Mouse (Mus musculus) megakaryocyte-erythroid progenitor cell, adult 5-6 weeks (primary cell): ENCODE data around the gene Man1c1. TPM values are rescaled to one million over a fixed set of nuclear protein-coding genes. Genes with fewer than 3 reads are reported as not detected.

ENCODE experiments used
- ATAC-seq: replicated peaks from 2 replicates; pipeline ENCODE4 v1.8.0; 2016; ENCODE audit warnings: mild to moderate bottlenecking, inconsistent platforms; ENCODE audit not compliant: severe bottlenecking, poor library complexity, low FRiP score, low TSS enrichment
- total RNA-seq, 2 experiments: library from RNA; stranded (forward) in 1 of 2; stranded (reverse) in 1 of 2; fragments of 200-1000, 215-1000 nt in 1 of 2; fragments of >200 nt in 1 of 2; fragmentation: Nextera tagmentation in 1 of 2; gene quantifications; 2 replicates each; pipeline ENCODE4 v1.2.3; 2014 to 2017

The Man1c1 gene
- total RNA-seq, 2 experiments from 2014 or later: 0.59 TPM; not detected in 1

DNA sequence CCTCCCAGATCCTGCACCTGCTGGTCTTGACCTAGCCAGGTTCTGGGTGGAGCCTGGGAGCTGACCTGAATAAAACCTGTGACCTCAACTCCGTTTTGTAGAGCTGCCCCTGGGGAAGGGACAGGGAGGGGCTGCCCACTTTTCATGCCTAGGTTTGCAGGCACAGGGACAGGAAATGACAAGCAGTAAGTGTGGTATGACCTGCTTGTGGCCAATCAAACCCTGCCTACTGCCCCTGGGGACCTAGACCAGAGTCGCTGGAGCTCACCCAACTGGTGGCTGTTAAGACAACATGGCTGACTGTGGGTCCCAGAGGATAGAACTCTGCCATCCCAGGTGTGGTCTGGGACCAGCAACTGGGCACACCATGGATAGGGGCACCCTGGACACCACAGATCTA, 51.9 kb downstream of the Man1c1 start:
- no peak for ATAC-seq

GRCm38 (mm10) chr4:134651358-134651757, 52.7 kb downstream of the Man1c1 start:
- ATAC-seq: no peak

DNA sequence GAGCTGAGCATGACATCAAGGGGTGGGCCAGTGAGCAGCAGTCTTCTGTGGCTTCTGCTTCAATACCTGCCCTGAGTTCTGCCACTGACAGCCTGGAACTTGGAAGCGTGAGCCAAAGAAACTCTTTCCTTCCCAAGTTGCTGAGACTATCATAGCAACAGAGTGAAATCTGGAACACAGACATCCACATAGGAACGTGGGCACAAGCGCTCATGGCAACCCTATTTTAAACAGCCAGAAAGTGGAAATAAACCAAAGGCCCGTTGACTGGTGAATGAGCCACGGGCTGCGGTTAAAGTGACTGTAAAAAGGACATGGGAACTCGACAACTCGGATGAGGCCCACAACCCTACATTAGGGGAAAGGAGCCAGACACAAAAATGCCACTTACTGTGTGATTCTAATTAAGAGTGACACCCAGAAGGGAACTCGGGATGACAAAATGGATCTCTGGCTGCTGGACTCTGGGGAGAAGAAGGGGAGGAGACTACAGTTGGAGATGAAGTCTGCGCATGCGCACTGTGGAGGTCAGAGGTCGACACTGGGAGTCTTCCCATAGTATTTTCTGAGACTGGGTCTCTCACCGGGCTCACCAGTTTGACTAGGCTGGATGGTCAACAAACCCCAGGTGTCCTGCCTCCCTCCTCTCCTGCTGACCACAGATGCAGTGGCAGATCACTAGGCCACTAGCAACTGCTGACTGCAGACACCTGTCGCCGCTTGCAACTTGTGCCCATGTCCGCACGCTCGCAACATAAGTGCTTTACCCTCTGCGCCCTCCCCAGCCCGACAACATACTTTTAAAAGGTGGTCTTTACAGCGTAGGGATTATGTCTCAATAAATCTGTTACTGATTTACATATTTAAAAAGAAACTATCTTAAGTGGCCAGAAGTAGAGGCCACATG, 58.8 kb downstream of the Man1c1 start:
- no peak for ATAC-seq

- ATAC-seq: no peak
These were observed 59.7 kb downstream of the Man1c1 start for GRCm38 (mm10) chr4:134644410-134644809.

DNA sequence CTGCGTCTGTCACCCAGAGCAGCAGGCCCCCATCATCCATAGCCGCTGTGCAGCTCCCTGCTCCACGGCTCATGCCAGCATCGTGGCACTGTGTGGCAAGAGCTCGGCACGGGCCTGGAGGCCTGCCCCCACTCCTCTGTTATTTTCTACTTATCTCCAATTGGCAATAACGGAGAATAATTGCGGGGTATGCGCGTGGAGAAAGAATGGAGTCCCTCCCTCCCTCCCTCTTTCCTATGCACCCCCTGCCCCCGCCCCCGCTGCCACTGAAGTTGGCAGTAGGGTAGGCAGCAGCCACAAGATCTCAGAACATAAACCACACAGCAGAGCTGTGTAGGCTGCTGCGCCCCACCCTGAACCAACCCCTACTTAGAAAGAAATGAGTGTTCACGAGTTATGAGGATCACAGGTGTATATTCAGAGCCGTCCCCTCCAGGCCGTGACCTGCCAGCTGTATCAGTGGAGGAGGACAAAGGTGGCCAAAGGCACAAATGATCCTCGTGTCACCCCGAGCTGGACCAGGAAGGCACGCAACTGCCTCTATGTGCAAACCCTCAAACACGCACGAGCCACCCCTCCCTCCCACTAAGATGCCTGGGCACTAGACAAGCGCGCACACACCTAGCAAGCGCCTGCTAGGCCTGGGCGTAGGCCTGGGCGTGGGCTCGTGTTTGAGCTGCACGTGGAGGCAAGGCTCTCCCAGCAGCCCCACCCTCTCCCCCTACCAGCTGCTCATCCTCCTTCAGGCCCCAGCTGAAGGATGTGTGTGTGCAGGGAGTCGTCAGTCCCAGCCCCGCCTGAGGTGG, 62.2 kb downstream of the Man1c1 start:
- ATAC-seq: no peak

GRCm38 (mm10) chr4:134639325-134639724, 64.8 kb downstream of the Man1c1 start:
- no peak for ATAC-seq

GRCm38 (mm10) chr4:134638111-134638550, 66.0 kb downstream of the Man1c1 start:
- no peak for ATAC-seq

DNA sequence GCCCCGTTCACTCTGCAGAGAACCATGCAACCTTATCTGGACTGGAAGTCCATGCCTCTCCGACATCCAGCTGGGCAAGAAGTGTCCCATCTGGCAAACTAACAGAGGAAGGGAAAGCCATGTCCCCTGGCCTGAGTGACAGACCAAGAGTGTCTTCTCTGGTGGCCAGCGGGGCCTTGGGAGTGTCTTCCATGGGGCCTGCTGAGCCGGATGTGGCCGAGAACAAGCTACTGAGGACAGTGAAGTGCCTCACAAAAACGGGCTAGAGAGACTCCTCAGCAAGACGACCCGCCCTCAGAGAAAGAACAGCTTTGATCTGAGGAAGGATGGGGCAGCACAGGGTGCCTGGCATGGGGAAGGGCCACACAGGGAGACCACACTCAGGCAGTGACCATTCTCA, 67.7 kb downstream of the Man1c1 start:
- no peak for ATAC-seq

- ATAC-seq: no peak
These were observed 70.1 kb downstream of the Man1c1 start for GRCm38 (mm10) chr4:134634001-134634400.

GRCm38 (mm10) chr4:134632131-134632711, 71.9 kb downstream of the Man1c1 start:
- no peak for ATAC-seq

DNA sequence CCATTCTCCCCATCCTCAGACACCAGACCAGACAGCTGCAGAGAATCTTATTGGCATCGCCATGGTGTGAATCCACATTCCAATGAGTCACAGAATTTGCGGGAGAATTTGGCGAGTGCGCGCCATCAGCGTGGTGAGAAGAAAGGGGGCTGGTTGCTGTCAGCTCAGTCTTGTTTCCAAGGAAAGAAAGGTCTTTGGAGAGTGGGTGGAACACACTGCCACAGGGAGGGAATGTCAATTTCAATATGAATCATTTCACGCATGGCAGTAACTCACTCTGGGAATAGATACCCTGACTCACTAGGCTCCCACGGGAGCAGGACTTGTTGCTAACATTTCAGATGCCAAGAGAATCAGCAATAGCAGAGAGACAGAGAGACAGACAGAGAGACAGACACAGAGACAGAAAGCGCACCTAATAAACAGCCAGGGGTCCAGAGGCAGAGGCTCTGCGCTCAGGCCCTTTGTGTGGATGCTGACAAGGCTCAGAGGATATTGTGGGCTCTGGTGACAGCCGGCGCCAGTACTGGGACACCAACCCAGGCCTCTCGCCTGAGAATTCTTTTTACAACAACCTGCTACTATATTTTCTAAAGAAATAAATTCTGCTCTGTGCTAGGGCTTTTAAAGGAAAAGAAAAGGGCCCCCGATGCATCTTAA, 72.5 kb downstream of the Man1c1 start:
- no peak for ATAC-seq

- no peak for ATAC-seq
These were observed 75.3 kb downstream of the Man1c1 start for GRCm38 (mm10) chr4:134628575-134629384.

- ATAC-seq: no peak
These were observed 76.0 kb downstream of the Man1c1 start for GRCm38 (mm10) chr4:134628058-134628457.

DNA sequence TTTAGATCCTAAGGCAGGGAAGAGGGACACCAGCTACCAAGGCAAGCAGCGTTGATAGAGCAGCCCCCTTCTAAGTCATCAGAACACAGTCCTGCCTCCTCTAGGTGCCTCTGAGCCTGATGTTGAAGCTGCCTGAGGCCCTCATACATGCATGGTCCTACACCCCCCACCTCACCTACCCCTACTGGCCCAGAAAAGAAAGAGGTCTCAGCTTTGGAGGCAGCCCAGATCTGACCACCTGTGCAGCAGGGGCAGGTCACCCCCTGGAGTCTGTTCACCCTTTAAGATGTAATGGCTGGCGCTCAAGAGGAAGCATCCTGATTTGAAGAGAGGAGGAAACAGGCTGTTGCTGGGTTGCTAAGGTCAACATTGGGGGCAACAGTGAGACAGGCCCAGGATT, 77.2 kb downstream of the Man1c1 start:
- ATAC-seq: no peak

- no peak for ATAC-seq
These were observed 77.7 kb downstream of the Man1c1 start for GRCm38 (mm10) chr4:134626350-134626749.

DNA sequence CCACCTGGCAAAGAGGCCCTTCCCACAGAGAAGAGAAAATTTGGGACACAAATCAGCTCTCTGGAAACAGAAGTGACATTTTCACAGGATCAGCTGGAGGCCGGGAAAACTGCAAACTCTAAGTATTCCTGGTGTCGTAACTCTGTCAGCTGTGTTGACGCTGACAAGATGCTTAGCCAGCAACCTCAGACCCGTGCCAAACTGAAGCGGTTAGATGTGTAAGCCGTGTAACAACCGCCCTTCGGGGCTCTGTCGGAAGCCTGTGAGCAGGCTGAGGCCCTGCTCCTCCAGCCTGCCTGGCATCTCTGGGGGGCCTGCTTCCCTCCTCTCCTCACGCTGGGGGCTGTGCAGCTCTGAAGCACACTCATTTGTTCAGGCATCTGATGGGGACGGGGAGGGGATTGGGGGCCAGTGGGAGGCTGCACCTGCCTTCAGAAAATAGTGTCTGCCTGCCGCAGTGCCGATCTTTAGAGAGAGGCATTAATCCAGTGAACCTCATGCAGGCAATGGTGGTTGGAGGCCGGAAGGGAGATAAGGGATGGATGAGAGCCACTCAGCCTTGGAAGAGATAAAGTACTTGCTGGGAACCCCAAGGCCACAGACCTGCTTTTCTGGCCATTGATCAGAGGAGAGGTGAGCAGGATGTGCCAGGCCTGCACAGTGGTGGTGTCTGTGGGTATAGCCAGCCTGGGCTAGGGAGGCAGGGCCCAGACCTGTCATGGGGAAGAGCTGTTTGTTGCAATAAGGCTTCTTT, 79.8 kb downstream of the Man1c1 start:
- no peak for ATAC-seq

DNA sequence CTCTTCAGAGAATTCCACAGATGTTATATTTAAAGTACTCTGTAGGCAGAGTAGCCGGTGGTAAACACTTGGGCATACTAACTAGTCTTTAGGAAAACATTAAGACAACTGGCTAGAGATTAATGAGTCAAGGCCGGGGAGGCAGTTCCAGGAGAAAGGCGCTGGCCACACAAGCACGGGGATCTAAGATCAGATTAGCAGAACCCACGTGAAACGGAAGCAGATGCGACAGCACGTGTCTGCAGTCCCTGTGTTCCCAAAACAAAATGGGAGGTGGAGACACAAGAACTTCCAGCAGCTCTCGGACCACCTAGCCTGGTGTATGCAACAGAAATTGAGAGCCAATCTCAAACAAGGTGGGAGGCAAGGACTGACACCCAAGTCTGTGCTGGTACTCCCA, 82.4 kb downstream of the Man1c1 start:
- ATAC-seq: no peak

DNA sequence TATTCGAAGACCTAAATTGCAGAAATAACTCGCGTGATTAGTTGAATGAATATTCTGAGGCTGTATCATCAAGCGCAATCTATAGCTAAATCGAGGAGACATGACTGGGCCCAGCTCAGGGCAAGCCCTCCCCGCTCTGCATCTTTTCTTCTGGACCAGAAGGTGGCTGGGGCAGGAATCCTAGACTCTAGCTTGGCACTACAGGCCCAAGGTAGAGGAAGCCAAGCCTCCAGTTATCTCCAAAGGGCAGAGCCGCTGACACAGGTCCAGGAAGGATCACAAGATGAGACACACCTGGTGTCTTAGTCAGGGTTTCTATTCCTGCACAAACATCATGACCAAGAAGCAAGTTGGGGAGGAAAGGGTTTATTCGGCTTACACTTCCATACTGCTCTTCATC, 83.8 kb downstream of the Man1c1 start:
- no peak for ATAC-seq
